12 mouse cellular contexts compared by ENCODE assay signal in genomic region chr11:54887927-54888326, GRCm38 (mm10). TPM values are rescaled to one million over a fixed set of nuclear protein-coding genes. Genes with fewer than 3 reads are reported as not detected.
"Had no signal": no experiment of that assay in that cellular context is flagged by ENCODE, and none has a peak within 500 bp of the region (broad histone marks: within the 10 kb centered on the region; RNA-seq: fewer than 3 reads in every experiment).

No protein-coding gene starts in this region.

- H3K4me2 ChIP-seq: limb, embryonic 15.5 days; liver, embryonic 12.5 days; lung, embryonic 15.5 days; neural tube, embryonic 13.5 days had no signal

- H3K4me1 ChIP-seq: neural tube, embryonic 13.5 days had no signal

- DNase-seq: kidney, adult 8-10 months; layer of hippocampus, adult 9-11 months; layer of hippocampus, postnatal 36 days; midbrain, embryonic 14.5 days; right cerebral cortex, postnatal 14 days; thymus, postnatal 36 days had no signal

- H3K9me3 ChIP-seq: limb, embryonic 15.5 days; liver, embryonic 12.5 days; lung, embryonic 15.5 days; neural tube, embryonic 13.5 days had no signal

- H3K36me3 ChIP-seq: limb, embryonic 15.5 days; liver, embryonic 12.5 days; lung, embryonic 15.5 days; neural tube, embryonic 13.5 days had no signal

- H3K9ac ChIP-seq: limb, embryonic 15.5 days; liver, embryonic 12.5 days; lung, embryonic 15.5 days; neural tube, embryonic 13.5 days had no signal

- H3K4me3 ChIP-seq: limb, embryonic 15.5 days; liver, embryonic 12.5 days; lung, embryonic 15.5 days; neural tube, embryonic 13.5 days had no signal

- ATAC-seq: intestine, embryonic 16.5 days; liver, embryonic 12.5 days had no signal

- H3K27ac ChIP-seq: limb, embryonic 15.5 days; liver, embryonic 12.5 days; lung, embryonic 15.5 days; neural tube, embryonic 13.5 days had no signal

- H3K27me3 ChIP-seq: limb, embryonic 15.5 days; liver, embryonic 12.5 days; lung, embryonic 15.5 days; neural tube, embryonic 13.5 days had no signal

RNA-seq across cellular contexts. Expression of gene Gpx3, which starts 14.3 kb away (rescaled TPM):
- total RNA-seq: monocyte, adult 5-6 weeks had no signal
